Mouse (Mus musculus): ENCODE measurements around the gene Crocc. TPM values are rescaled to one million over a fixed set of nuclear protein-coding genes. Genes with fewer than 3 reads are reported as not detected.

Crocc gene
- total RNA-seq, 2 experiments from 2014 or later, result 44.6 to 55.4 TPM

DNA sequence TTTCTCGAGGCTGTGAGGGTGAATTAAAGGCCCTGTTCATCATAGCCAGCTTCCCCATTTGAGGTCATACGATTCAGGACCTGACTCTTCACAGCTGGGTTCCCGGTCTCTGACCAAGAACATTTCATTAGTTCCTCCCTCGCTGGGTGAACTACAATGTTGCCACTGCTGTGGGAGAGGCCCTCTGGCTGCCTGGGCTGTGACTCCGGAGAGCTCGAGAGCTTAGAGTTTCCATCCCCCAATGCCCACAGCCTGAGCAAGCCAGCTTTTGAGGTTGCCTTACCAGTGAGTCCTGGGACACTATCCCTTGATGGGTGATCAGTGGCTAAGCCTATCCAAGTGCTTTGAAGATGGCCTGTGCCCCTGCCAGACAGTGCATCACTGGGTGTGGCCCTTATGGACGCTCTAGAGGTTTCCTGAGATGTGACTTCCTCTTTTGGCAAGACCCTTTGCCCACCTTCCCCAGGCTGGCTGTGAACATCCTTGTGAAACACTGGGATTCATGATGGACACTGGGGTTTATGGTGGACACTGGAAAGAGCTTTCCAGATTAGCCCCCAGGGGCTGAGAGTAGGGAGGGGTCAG is 71.6 kb downstream of the Crocc start:
- DNase-seq (ENCODE audit: low spot score in 2 of 2), result no peak

DNA sequence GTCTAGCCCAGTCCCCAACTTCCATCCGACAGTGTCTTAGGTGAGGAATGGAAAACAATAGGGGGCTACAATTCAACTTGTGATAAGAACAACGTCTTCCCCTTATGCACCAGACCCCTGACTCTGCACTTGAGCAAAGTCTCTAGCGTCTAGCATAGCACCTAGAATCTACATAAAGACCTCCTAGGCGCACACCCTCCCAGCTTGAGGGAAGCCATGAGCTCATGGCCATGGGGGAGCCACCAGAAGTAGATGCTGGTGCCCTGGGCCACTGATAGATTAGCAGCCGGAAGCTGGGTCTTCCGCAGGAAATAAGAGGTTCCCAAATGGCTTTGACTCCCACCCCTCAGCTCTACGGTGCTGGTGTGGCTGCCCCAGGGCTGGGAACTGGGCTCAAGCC is 72.9 kb downstream of the Crocc start:
- no peak for DNase-seq (ENCODE audit: low spot score in 2 of 2)

DNA sequence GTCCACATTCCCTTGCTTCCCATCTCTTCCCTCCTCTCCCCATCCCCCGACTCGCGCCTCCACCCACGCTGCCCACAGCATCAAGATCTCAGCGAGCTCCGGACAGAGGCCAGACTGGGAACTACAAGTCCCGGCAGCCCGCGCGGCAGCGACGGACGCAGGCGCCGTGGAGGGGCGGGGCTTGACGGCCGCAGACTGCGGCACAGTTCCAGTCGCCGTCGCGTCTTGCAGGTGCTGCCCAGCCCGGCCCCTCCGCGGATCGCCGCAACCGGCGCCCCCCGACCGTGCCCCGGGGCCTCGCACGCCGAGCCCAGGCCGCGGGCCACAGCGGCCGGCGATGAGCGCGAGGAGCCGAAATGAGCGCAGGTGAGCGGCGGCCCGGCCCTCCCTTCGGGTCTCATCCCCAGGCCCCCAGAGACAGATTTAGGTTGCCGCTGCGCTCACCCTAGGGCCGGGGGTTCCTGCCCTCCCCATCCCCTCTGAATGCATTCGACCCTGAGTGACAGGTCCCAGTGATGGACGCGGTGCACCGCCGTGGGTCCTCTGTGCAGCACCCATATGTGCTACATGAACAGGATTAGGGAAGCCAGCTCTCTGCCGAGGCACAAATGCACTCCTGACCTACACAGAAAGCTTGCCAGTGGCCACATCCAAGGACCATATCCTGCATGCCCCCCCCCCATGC is 73.5 kb downstream of the Crocc start, which contains the start of gene Atp13a2:
Gene Atp13a2, plus strand, starts transcription at position 163 of the 685 bp plus-strand sequence.
- peak; percentile 93 to 96 for DNase-seq (ENCODE audit: low spot score in 2 of 2)

DNA sequence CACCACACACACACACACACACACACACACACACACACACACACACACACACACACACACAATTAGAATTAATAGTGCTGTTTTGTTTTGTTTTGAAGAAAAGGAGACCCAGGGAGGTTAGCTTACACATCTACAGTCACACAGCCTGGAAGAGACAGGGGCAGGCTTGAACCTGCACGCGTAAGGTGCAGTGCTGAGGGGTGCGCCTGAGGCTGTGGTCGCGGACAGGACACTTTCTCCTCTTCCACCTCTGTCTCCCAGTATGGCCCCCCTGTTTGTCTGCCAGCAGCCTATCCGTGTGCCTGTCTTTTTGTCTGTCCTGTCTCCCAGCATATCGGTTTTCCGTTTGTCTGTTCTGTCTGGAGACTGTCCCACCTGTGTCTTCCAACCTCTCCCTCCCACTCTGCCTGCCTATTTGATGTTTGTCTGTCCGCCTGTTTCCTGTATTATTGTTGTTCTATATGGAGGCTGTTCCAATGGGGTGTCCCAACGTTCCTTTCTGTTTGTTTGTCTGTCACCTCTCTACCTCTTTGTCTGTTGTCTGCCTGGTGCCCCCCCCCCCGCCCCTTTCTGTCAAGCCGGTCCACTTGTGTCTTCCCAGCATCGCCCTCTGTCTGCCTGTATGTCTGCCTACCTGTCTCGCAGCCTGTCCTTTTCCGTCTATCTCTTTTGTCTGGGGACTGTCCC is 74.2 kb downstream of the Crocc start:
- DNase-seq (ENCODE audit: low spot score in 2 of 2), result no peak

DNA sequence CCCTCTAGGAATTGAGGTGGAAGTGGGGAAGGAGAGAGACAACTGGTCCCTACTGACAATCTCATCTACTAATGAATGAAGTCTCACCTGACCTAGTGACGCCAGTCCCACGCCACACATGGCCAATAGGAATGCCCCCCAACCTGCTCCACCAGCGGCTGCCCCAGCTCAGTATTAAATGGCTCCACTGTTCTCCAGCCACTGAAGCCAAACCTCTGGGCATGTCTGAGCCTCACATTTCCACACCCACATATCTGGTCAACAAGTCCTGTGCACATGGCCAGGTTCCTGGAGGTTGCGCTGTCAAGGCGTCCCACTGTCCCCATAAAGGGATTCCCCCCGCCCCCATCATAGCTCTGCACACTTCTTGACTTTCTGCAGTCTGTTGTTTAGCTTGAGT is 75.8 kb downstream of the Crocc start:
- DNase-seq (ENCODE audit: low spot score in 2 of 2), result no peak

DNA sequence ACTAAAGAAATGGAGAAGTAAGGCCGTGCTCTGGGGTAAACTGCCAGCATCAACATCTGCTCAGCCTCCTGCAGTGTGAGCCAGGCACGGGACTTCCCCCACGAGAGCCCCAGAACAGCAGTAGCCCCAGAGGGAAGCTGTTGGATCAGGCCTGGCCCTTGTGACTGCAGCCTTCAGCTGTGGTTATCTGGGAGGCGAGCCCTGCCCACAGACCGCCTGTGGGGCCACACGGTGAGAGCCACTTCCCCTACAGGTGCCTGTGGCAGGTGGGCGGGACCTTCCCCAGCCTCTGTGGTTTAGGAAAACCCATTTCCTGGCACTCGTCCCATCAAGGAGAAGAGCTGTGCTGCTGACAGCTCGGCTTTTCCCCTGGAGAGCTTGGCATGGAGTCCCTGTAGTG is 76.9 kb downstream of the Crocc start:
- DNase-seq (ENCODE audit: low spot score in 2 of 2), result peak in 1 of 2 experiments; percentile 34

DNA sequence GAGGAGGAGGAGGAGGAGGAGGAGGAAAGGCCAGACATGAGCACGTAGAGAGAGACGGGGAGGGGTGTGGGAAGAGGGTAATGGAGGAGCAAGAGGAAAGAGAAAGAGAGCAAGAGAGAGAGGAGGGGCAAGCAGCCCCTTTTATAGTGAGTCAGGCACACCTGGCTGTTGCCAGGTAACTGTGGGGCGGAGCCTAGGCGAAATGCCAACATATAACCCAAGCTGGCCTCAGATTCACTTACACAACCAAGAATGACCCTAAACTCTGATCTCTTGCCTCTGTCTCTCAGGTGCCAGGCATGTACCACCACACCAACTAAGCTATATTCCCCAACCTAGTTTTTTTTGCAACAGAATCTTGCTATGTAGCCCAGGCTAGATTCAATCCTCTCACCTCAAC is 77.5 kb downstream of the Crocc start:
- no peak for DNase-seq (ENCODE audit: low spot score in 2 of 2)

DNA sequence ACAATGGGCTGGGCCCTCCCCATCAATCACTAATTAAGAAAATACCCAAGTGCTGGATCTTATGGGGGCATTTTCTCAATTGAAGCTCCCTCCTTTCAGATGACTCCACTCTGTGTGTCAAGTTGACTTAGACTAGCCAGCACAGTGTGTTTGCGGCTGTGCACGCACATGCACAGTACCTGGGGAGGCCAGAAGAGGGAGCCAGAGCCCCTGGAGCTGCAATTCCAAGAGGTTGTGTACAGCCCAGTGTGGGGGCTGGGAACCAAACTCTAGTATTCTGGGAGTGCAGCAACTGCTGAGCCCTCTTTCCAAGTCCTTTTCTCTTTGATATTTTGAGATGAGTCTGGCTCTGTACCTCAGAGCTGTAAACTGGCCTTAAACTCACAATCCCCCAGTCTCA is 78.7 kb downstream of the Crocc start:
- no peak for DNase-seq (ENCODE audit: low spot score in 2 of 2)

DNA sequence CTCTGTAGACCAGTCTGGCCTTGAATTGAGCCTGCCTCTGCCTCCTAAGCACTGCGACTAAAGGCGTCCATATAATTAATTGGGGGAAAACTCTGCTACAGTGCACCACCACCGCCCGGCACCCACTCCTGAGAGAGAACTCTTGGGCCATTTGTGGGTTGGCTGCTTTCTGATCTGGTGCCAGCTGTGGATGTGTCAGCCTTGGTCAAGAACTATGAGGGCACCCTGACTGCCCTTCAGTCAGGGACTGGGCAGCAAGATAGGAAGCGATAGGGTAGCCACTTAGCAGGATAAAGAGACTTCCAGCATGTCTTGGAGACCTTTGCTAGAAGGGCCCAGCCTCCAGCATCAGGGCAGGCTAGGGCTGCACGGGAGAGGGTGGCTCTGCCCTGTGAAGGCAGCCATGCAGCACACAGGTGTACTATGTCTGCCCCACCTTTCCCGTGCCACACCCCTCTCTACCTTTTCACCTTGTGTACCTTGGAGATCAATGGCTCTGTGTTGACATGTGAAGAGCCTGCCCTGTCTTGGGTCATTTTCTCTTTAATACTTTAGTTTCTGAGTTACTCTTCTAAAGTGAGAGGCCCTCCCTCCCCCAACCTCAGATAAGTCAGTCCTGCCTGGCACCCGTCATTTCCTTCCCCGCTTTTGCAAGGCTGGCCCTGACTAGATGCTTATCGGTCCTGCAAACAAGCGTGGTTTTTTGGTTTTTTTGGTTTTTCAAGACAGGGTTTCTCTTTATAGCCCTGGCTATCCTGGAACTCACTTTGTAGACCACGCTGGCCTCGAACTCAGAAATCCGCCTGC is 82.3 kb downstream of the Crocc start:
- no peak for DNase-seq (ENCODE audit: low spot score in 2 of 2)

DNA sequence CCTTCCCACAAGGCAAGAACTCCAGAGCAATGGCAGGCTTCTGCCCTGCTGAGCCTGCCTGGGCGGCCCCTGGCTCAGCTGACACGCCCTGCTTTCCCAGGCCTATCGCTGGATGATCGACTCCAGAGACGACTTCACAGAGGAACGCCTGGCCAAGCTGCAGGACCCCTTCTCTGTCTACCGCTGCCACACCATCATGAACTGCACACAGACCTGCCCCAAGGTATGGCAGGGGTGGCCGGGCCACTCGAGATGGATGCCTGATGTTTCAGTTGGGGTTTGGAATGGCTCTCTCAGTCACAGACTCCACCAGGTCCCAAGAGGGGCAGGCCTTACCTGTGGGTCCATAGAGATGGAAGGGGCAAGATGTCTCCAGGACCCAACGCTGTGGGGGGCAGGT is 83.1 kb downstream of the Crocc start:
- DNase-seq (ENCODE audit: low spot score in 2 of 2), result no peak

DNA sequence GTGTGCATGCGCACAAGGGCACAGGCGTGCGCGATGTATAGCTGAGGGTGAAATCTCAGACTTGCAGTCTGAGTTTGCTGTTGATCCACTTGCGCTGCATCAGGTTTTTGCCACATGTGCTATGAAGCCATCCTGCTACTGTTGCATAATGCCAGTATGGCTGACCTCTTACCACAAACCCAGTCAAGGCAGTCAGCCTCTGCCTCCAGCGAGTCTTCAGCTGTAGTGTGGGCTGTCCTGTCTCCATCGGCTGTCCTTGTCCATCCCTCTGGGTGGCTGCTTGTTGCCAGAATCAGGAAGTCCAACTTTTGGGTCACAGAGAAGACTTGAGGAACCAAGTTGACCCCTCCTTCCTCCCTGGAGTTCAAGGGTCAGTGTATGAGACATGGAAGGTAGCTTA is 85.0 kb downstream of the Crocc start:
- DNase-seq (ENCODE audit: low spot score in 2 of 2), result no peak

DNA sequence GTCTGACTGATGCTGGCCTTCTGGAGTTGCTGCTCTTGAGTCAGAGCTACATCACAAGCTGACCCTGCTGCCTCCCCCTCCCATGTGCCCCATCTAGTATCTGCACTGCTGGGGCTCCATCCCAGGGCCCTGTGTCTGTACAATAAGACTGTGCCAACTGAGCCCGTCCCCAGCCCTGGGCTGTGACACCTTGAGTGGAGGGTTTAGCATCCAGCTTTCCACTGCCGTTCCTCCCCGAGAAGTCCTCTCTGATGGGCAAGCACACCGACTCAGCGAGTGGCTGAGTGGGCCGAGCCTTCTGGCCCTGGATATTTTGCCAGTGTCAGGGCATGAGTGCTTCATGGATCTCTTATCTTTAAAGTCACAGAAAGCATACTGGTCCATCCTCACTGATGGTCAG is 85.9 kb downstream of the Crocc start:
- DNase-seq (ENCODE audit: low spot score in 2 of 2), result no peak

DNA sequence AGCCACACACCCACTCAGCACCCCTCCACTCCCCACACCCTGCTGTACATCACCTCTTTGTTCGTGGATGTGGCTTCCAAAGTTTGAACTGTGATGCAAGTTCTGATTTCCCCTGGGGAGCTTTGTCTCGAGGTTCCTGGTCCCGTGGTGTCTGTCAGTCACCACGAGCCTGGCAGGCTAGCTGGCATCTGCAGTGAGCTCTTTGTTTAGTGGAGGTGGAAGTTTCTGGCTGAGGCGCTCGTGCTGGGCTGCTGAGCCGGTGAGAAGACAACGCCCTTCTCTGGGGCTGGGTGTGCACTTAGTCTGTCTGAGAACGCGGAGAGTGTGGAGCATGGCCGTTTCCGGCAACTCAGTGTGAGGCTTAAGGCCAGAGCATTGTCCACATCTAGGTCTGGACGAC is 88.7 kb downstream of the Crocc start:
- no peak for DNase-seq (ENCODE audit: low spot score in 2 of 2)

DNA sequence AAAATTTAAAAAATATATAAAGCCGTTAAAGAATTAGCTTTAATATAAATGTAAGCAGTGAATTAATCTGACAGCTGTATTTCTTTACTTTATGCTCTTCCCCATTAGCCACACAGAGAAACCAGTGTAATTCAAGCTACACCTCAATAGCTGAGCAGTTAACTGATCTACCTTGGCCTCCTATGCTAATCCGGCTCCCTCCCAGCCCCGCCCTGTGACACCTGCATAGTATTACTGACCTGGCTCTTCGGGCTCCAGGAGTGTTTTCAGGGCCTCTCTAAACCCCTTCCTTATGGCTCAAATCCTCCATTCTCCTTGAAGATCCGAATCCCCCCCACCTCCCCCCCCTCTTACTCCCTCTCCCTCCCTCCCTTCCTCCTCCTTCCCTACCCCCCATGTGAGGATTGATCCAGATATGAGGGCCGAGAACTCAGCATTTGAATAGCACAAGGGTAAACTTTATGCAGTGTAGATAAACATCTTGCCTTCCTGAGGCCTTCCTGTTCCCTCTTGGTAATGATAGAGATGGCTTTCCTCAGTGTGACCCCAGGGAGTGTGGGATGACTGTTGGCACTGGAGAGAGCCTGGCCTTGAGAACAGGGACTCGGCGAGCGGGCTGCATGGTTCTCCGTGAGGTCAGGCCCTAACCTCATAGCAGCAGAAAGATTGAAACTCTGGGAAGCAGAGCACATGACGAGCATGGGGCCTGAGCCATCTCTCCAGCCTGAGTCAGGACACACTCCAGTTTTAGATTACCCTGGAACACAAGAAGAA is 92.8 kb downstream of the Crocc start:
- no peak for DNase-seq (ENCODE audit: low spot score in 2 of 2)

Other genes starting within 250 kb of the Crocc start
- gene Padi3, start 249.9 kb downstream of the Crocc start, total RNA-seq (2021), result not detected
- not detected for gene Padi1, start 214.8 kb downstream of the Crocc start, total RNA-seq (2021)
- 10 to 100 TPM; 13.5 to 14.6 TPM for gene Padi2, start 154.2 kb downstream of the Crocc start, total RNA-seq (2021)
- gene Sdhb, start 99.3 kb downstream of the Crocc start, total RNA-seq (2021), result 100 to 1,000 TPM; 192 to 194 TPM
- gene Atp13a2, start 73.7 kb downstream of the Crocc start, total RNA-seq (2021), result 100 to 1,000 TPM; 140 to 149 TPM
- 1 to 10 TPM; 3.8 to 4.4 TPM for gene Mfap2, start 50.1 kb downstream of the Crocc start, total RNA-seq (2021)
- 10 to 100 TPM; 43.2 to 44.3 TPM for gene Necap2, start 17.8 kb upstream of the Crocc start, total RNA-seq (2021)
- under 1 TPM; 0.21 to 0.23 TPM for gene Spata21, start 27.8 kb upstream of the Crocc start, total RNA-seq (2021)
- 10 to 100 TPM; 51.3 to 54.1 TPM for gene Szrd1, start 79.2 kb upstream of the Crocc start, total RNA-seq (2021)
- 10 to 100 TPM; 30.1 to 31.5 TPM for gene Fbxo42, start 87.4 kb upstream of the Crocc start, total RNA-seq (2021)
- 1 to 10 TPM; 3.6 to 4.3 TPM for gene Rsg1, start 153.4 kb upstream of the Crocc start, total RNA-seq (2021)
- 10 to 100 TPM; 17.9 to 21.2 TPM for gene Arhgef19, start 178.9 kb upstream of the Crocc start, total RNA-seq (2021)
- gene Epha2, start 240.7 kb upstream of the Crocc start, total RNA-seq (2021), result 1 to 10 TPM; 1.3 to 1.5 TPM

Measured in left cerebral cortex, adult 18-20 months (tissue).